Mouse (Mus musculus): ENCODE measurements at regions not wholly inside any gene's neighbourhood (a gene's known extent, or its start where the extent isn't known, plus 50 kb on each side); places are given as distances from the start of the nearest gene placed in this dataset.

DNA sequence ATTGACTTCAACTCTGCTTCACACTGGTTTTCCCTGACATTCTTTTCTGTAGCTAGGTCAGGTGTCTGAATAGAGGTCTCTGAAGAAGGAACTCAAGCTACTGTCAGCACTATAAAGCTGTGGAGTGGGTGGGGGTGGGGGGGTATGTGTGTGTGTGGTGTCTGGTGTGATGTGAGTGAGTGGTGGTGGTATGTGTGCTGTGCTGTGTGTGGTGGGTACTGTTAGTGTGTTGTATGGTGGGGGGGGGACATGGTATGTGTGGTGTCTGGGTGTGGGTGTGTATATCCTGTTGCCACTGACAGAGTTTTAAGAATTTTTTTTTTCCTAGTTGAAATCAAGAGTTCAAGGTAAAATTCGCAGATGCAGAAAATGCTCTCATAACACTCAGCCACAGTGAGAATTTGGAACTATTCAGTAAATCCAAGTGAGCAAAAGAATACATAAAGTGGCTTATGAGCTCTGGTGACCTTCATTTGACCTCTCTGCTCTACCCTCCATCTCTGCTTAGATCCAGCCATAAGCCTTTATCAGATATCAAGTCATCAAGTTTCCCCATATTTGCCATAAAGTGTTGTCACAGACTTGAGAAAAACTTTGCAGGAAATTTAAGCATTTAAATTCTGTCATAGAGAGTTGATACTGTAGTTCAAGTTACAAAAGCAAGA lies 194.2 kb downstream of the Mreg start:
- Histone ChIP-seq H3K4me2 (replicated peaks; ENCODE audit: low read depth) (no peak overlapping the region), H3K36me3 (ENCODE audit: control insufficient read depth, insufficient read depth) (no peaks in the 10 kb centered on the region), H3K9ac (ENCODE audit: low read depth, low read length) (no peak overlapping the region), H3K4me1 (replicated peaks; ENCODE audit: control insufficient read depth, insufficient read depth, low read length) (no peaks in the 10 kb centered on the region), H3K4me3 (ENCODE audit: low read depth, low read length) (no peak overlapping the region), H3K9me3 (ENCODE audit: control insufficient read depth) (no peaks in the 10 kb centered on the region), H3K27me3 (replicated peaks; ENCODE audit: control insufficient read depth, insufficient read depth, low read length) (no peaks in the 10 kb centered on the region), H3K27ac (ENCODE audit: low read depth, low read length) (no peak overlapping the region)
- no peak for ATAC-seq
- no peak for TF ChIP-seq CTCF (IDR thresholded peaks at IDR 0.05; ENCODE audit: low read depth)
- 77% methylated on average over 1 of the region's 1 CpGs for WGBS

DNA sequence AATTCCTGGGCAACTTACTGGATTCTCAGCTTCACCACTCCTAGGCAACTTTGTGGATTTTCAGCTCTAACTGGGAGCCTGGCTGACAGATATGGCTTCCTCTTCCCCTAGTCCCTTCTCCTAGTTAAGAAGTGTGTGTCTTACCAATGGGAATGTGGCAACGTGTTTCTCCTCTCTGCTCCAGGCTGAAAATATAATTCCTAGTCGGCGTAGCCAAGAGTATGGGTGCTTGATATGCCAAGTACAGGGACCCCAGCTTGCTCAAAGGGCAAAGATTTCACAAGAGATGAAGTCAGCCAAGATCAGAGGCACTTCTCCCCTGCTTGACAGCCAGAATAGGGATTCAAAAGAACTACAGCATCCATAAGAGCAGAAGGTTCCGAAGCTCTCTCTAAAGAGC lies 196.6 kb downstream of the Mreg start:
- Histone ChIP-seq H3K27me3 (replicated peaks; ENCODE audit: control insufficient read depth, insufficient read depth, low read length) (no peaks in the 10 kb centered on the region), H3K9ac (ENCODE audit: low read depth, low read length) (no peak overlapping the region), H3K4me3 (ENCODE audit: low read depth, low read length) (no peak overlapping the region), H3K4me2 (replicated peaks; ENCODE audit: low read depth) (no peak overlapping the region), H3K9me3 (ENCODE audit: control insufficient read depth) (no peaks in the 10 kb centered on the region), H3K27ac (ENCODE audit: low read depth, low read length) (no peak overlapping the region), H3K36me3 (ENCODE audit: control insufficient read depth, insufficient read depth) (no peaks in the 10 kb centered on the region), H3K4me1 (replicated peaks; ENCODE audit: control insufficient read depth, insufficient read depth, low read length) (no peaks in the 10 kb centered on the region)
- no peak for TF ChIP-seq CTCF (IDR thresholded peaks at IDR 0.05; ENCODE audit: low read depth)
- WGBS, result 94% methylated on average over 4 of the region's 4 CpGs
- ATAC-seq, result no peak

DNA sequence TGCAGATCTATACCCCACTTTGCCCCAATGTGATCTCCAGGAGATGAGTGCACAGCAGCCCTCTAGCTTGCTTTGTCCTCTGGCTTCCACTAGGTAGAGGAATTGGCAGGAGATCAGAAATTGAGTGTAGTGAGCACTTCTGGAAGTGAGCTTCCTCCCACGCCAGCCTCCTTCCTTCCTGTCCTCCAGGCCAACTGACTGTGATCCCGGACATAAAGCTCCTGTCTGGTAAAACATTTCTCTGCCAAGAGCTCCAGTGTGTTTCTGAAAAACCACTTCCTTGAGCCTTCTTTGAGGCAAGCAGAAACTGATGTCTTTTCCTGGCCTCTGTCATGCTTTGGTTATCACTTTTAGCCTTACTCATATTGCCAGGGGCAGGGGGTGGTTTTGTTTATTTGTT lies 197.5 kb downstream of the Mreg start:
- no peak overlapping the region for H3K4me2 ChIP-seq (replicated peaks; ENCODE audit: low read depth)
- no peak for ATAC-seq
- TF ChIP-seq CTCF (IDR thresholded peaks at IDR 0.05; ENCODE audit: low read depth), result no peak
- WGBS, result 48% methylated on average over 2 of the region's 2 CpGs
- no peaks in the 10 kb centered on the region for H3K9me3 ChIP-seq (ENCODE audit: control insufficient read depth)
- H3K4me3 ChIP-seq (ENCODE audit: low read depth, low read length), result no peak overlapping the region
- no peaks in the 10 kb centered on the region for H3K27me3 ChIP-seq (replicated peaks; ENCODE audit: control insufficient read depth, insufficient read depth, low read length)
- no peaks in the 10 kb centered on the region for H3K4me1 ChIP-seq (replicated peaks; ENCODE audit: control insufficient read depth, insufficient read depth, low read length)
- no peak overlapping the region for H3K9ac ChIP-seq (ENCODE audit: low read depth, low read length)
- no peaks in the 10 kb centered on the region for H3K36me3 ChIP-seq (ENCODE audit: control insufficient read depth, insufficient read depth)
- no peak overlapping the region for H3K27ac ChIP-seq (ENCODE audit: low read depth, low read length)

- no peak overlapping the region for H3K4me2 ChIP-seq (replicated peaks; ENCODE audit: low read depth)
- WGBS, result 77% methylated on average over 7 of the region's 7 CpGs
- no peak overlapping the region for H3K9ac ChIP-seq (ENCODE audit: low read depth, low read length)
- ATAC-seq, result no peak
- H3K36me3 ChIP-seq (ENCODE audit: control insufficient read depth, insufficient read depth), result no peaks in the 10 kb centered on the region
- no peak for TF ChIP-seq CTCF (IDR thresholded peaks at IDR 0.05; ENCODE audit: low read depth)
- no peaks in the 10 kb centered on the region for H3K27me3 ChIP-seq (replicated peaks; ENCODE audit: control insufficient read depth, insufficient read depth, low read length)
- no peak overlapping the region for H3K27ac ChIP-seq (ENCODE audit: low read depth, low read length)
- H3K9me3 ChIP-seq (ENCODE audit: control insufficient read depth), result no peaks in the 10 kb centered on the region
- H3K4me1 ChIP-seq (replicated peaks; ENCODE audit: control insufficient read depth, insufficient read depth, low read length), result no peaks in the 10 kb centered on the region
- H3K4me3 ChIP-seq (ENCODE audit: low read depth, low read length), result no peak overlapping the region
Measured at GRCm38 (mm10) chr1:72013863-72014262, 198.2 kb downstream of the Mreg start.

- no peaks in the 10 kb centered on the region for H3K36me3 ChIP-seq (ENCODE audit: control insufficient read depth, insufficient read depth)
- H3K9ac ChIP-seq (ENCODE audit: low read depth, low read length), result no peak overlapping the region
- no peak overlapping the region for H3K4me3 ChIP-seq (ENCODE audit: low read depth, low read length)
- WGBS, result 61% methylated on average over 7 of the region's 7 CpGs
- H3K27me3 ChIP-seq (replicated peaks; ENCODE audit: control insufficient read depth, insufficient read depth, low read length), result no peaks in the 10 kb centered on the region
- no peak for ATAC-seq
- H3K4me2 ChIP-seq (replicated peaks; ENCODE audit: low read depth), result no peak overlapping the region
- H3K4me1 ChIP-seq (replicated peaks; ENCODE audit: control insufficient read depth, insufficient read depth, low read length), result no peaks in the 10 kb centered on the region
- no peak overlapping the region for H3K27ac ChIP-seq (ENCODE audit: low read depth, low read length)
- no peaks in the 10 kb centered on the region for H3K9me3 ChIP-seq (ENCODE audit: control insufficient read depth)
- no peak for TF ChIP-seq CTCF (IDR thresholded peaks at IDR 0.05; ENCODE audit: low read depth)
Measured at GRCm38 (mm10) chr1:72012710-72013109, 199.4 kb downstream of the Mreg start.

DNA sequence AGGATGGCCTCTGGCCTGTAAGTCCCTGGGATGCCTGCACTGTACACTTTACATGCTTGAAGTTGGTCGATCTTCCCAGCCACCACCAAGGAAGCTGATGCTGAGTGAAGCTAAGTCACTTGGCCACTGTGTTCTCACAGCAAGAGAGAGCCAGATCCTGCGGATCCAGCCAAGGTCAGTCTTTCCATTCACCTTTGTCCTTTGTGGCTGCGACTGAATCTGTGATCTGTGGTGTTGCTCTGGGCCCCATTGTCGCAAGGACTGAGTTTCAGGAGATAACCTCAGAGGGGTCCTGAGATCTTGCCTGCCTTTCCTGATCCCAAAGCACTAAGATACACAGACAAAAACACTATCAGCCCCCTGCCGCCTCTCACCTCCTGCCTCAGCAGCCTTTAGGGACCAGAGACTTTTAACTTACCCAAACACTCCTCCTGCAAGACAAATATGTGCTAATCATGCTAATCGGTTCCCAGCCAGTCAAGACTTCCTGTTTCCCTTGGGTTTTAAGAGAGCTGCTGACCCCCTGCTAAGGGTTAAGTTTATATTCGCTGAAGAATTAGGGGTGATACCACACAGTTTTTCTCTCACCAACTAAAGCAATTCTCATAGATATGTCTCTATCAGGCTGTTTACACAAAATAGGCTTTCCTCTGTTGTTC lies 202.7 kb downstream of the Mreg start:
- H3K27me3 ChIP-seq (replicated peaks; ENCODE audit: control insufficient read depth, insufficient read depth, low read length), result no peaks in the 10 kb centered on the region
- 28% methylated on average over 7 of the region's 7 CpGs for WGBS
- H3K36me3 ChIP-seq (ENCODE audit: control insufficient read depth, insufficient read depth), result no peaks in the 10 kb centered on the region
- no peak overlapping the region for H3K9ac ChIP-seq (ENCODE audit: low read depth, low read length)
- ATAC-seq, result no peak
- TF ChIP-seq CTCF (IDR thresholded peaks at IDR 0.05; ENCODE audit: low read depth), result no peak
- no peaks in the 10 kb centered on the region for H3K9me3 ChIP-seq (ENCODE audit: control insufficient read depth)
- no peak overlapping the region for H3K4me2 ChIP-seq (replicated peaks; ENCODE audit: low read depth)
- no peak overlapping the region for H3K4me3 ChIP-seq (ENCODE audit: low read depth, low read length)
- no peaks in the 10 kb centered on the region for H3K4me1 ChIP-seq (replicated peaks; ENCODE audit: control insufficient read depth, insufficient read depth, low read length)
- no peak overlapping the region for H3K27ac ChIP-seq (ENCODE audit: low read depth, low read length)
